ENCODE assay signal across 14 mouse cellular contexts in the genomic region with DNA sequence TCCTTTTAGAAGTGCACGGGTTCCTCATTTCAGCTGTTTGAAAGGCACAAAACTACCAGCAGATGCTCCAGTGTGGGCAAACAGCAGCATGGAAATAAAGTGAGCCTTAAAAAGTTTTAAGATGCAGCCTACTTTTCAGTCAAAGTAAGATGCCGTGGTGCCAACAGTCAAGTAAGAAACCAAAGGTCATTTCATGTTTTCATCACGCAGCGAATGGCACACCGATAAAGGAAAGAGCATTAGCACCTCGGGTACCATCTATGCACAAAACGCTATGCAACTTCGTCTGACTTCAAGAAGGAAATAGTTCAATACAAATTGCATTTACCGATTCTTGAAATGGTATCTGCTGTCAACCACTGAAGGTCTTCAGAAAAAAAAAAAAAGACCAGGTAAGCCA. TPM values are rescaled to one million over a fixed set of nuclear protein-coding genes. Genes with fewer than 3 reads are reported as not detected.
DNase-seq lines count a peak whose midpoint lies in the region; ATAC-seq and TF ChIP-seq lines count a peak whose summit lies in the region.
"Had no signal": no experiment of that assay in that cellular context is flagged by ENCODE, and none has a peak within 500 bp of the region (broad histone marks: within the 10 kb centered on the region; RNA-seq: fewer than 3 reads in every experiment).

No protein-coding gene starts in this region.

- no peak for ATAC-seq in forebrain, embryonic 12.5 days (ENCODE audit: low FRiP score)
- ATAC-seq in forebrain, embryonic 11.5 days (replicated peaks; ENCODE audit: low FRiP score): no peak
- no peak for ATAC-seq in hindbrain, embryonic 15.5 days (ENCODE audit: low FRiP score, low read depth)
- ATAC-seq in midbrain, embryonic 16.5 days: no peak

- no peaks in the 10 kb centered on the region for H3K36me3 ChIP-seq in forebrain, embryonic 12.5 days (replicated peaks)
- no peaks in the 10 kb centered on the region for H3K36me3 ChIP-seq in forebrain, embryonic 11.5 days (ENCODE audit: control insufficient read depth, insufficient read depth, low read length)
- H3K36me3 ChIP-seq in hindbrain, embryonic 15.5 days: no peaks in the 10 kb centered on the region
- H3K36me3 ChIP-seq in midbrain, embryonic 16.5 days (ENCODE audit: control insufficient read depth, insufficient read depth, low read length): no peaks in the 10 kb centered on the region

- TF ChIP-seq POLR2A in cortical plate, adult 2 months (IDR thresholded peaks at IDR 0.05; ENCODE audit: extremely low read depth, insufficient read depth, low read length): no peak

- peak overlapping the region; percentile 66 for H3K4me3 ChIP-seq in forebrain, embryonic 12.5 days (replicated peaks)
- no peak overlapping the region for H3K4me3 ChIP-seq in forebrain, embryonic 11.5 days (ENCODE audit: low read depth, low read length)
- H3K4me3 ChIP-seq in cortical plate, adult 2 months (ENCODE audit: insufficient read depth, low read length): peak overlapping the region; percentile 53
- peak overlapping the region; percentile 67 for H3K4me3 ChIP-seq in hindbrain, embryonic 15.5 days
- H3K4me3 ChIP-seq in midbrain, embryonic 16.5 days (ENCODE audit: low read depth, low read length): peak overlapping the region; percentile 90
- H3K4me3 ChIP-seq: erythroblast, embryonic 14.5 days had no signal

- H3K9me3 ChIP-seq in forebrain, embryonic 12.5 days: no peaks in the 10 kb centered on the region
- no peaks in the 10 kb centered on the region for H3K9me3 ChIP-seq in forebrain, embryonic 11.5 days (ENCODE audit: control insufficient read depth, low read length)
- no peaks in the 10 kb centered on the region for H3K9me3 ChIP-seq in hindbrain, embryonic 15.5 days
- no peaks in the 10 kb centered on the region for H3K9me3 ChIP-seq in midbrain, embryonic 16.5 days (replicated peaks; ENCODE audit: control insufficient read depth, low read length, poor library complexity, severe bottlenecking)

- 84% methylated on average over 9 of the region's 9 CpGs for WGBS in forebrain, embryonic 12.5 days
- WGBS in forebrain, embryonic 11.5 days: 89% methylated on average over 9 of the region's 9 CpGs
- 64% methylated on average over 9 of the region's 9 CpGs for WGBS in hindbrain, embryonic 15.5 days
- WGBS in midbrain, embryonic 16.5 days: 59% methylated on average over 9 of the region's 9 CpGs

- peaks cover 4% of the 10 kb centered on the region for H3K4me1 ChIP-seq in forebrain, embryonic 12.5 days
- no peaks in the 10 kb centered on the region for H3K4me1 ChIP-seq in forebrain, embryonic 11.5 days (replicated peaks; ENCODE audit: control insufficient read depth, insufficient read depth, low read length)
- no peaks in the 10 kb centered on the region; the same call in 1 of the 2 replicates for H3K4me1 ChIP-seq in cortical plate, adult 2 months (ENCODE audit: control insufficient read depth, insufficient read depth, low read length)
- peaks cover 23% of the 10 kb centered on the region for H3K4me1 ChIP-seq in hindbrain, embryonic 15.5 days (replicated peaks)
- H3K4me1 ChIP-seq in midbrain, embryonic 16.5 days (ENCODE audit: control insufficient read depth, insufficient read depth, low read length): peaks cover 14% of the 10 kb centered on the region

- no peak for TF ChIP-seq CTCF in cortical plate, adult 2 months (IDR thresholded peaks at IDR 0.05; ENCODE audit: extremely low read depth, insufficient read depth, low read length)

- peaks cover 14% of the 10 kb centered on the region; the same call in 1 of the 2 replicates for H3K27me3 ChIP-seq in forebrain, embryonic 12.5 days
- peaks cover 4% of the 10 kb centered on the region; the same call in 1 of the 2 replicates for H3K27me3 ChIP-seq in forebrain, embryonic 11.5 days (ENCODE audit: control insufficient read depth, insufficient read depth, low read length)
- H3K27me3 ChIP-seq in hindbrain, embryonic 15.5 days: no peaks in the 10 kb centered on the region
- H3K27me3 ChIP-seq in midbrain, embryonic 16.5 days (ENCODE audit: control insufficient read depth, insufficient read depth, low read depth, low read length): no peaks in the 10 kb centered on the region

- no peak overlapping the region for H3K27ac ChIP-seq in forebrain, embryonic 12.5 days
- H3K27ac ChIP-seq in forebrain, embryonic 11.5 days (ENCODE audit: low read depth, low read length): no peak overlapping the region
- no peak overlapping the region for H3K27ac ChIP-seq in cortical plate, adult 2 months (ENCODE audit: insufficient read depth, low read length)
- H3K27ac ChIP-seq in hindbrain, embryonic 15.5 days (replicated peaks): no peak overlapping the region
- H3K27ac ChIP-seq in midbrain, embryonic 16.5 days (ENCODE audit: low read length): no peak overlapping the region

- no peak for DNase-seq in forebrain, embryonic 11.5 days (ENCODE audit: low spot score)
- no peak for DNase-seq in adrenal gland, adult 2 months
- no peak for DNase-seq in thymus, postnatal 4 days
- no peak for DNase-seq in thymus, postnatal 25 days
- DNase-seq: cerebellum, postnatal 14 days; gastrocnemius, postnatal 25 days; thymus, adult 18-20 months had no signal

- H3K4me2 ChIP-seq in forebrain, embryonic 12.5 days: peak overlapping the region; percentile 88
- H3K4me2 ChIP-seq in forebrain, embryonic 11.5 days (ENCODE audit: low read depth, low read length, severe bottlenecking): no peak overlapping the region
- peak overlapping the region; percentile 74 for H3K4me2 ChIP-seq in hindbrain, embryonic 15.5 days
- H3K4me2 ChIP-seq in midbrain, embryonic 16.5 days (ENCODE audit: low read length): peak overlapping the region; percentile 54

- H3K9ac ChIP-seq in forebrain, embryonic 12.5 days: no peak overlapping the region
- H3K9ac ChIP-seq in forebrain, embryonic 11.5 days (ENCODE audit: low read length): no peak overlapping the region
- H3K9ac ChIP-seq in hindbrain, embryonic 15.5 days: peak overlapping the region; percentile 74; the same call in 1 of the 2 replicates
- peak overlapping the region; percentile 33; the same call in 1 of the 2 replicates for H3K9ac ChIP-seq in midbrain, embryonic 16.5 days (ENCODE audit: low read depth, low read length)

RNA-seq across cellular contexts. Expression of gene Gm9767, which starts 1.1 kb away (rescaled TPM):
- polyA plus RNA-seq in forebrain, embryonic 12.5 days (2016; fragmentation: Nextera tagmentation; extraction: Ambion mirVana): 0.28 and 0.78 TPM in 2 replicates
- polyA plus RNA-seq in forebrain, embryonic 11.5 days (2014; fragmentation: Nextera tagmentation; extraction: Ambion mirVana): 0.40 and 0.69 TPM in 2 replicates
- polyA plus RNA-seq in cortical plate, adult 2 months (2012; rRNA removed): 0.33 and 0.51 TPM in 2 replicates
- polyA plus RNA-seq in hindbrain, embryonic 15.5 days (2015; fragmentation: Nextera tagmentation; extraction: Ambion mirVana): 1.7 and 2.4 TPM in 2 replicates
- polyA plus RNA-seq in midbrain, embryonic 16.5 days (2015; fragmentation: Nextera tagmentation; extraction: Ambion mirVana): 1.2 and 2.3 TPM in 2 replicates
- under 1 TPM; 0.40 to 0.97 TPM for total RNA-seq in adrenal gland, adult 2 months (2021)
- polyA plus RNA-seq in adrenal gland, adult 2 months (2012; rRNA removed): 0.75 and 2.1 TPM in 2 replicates
- total RNA-seq: gastrocnemius, postnatal 25 days; liver, adult 2 months had no signal
- polyA plus RNA-seq: erythroblast, embryonic 14.5 days; heart, embryonic 16.5 days; liver, adult 2 months had no signal

RNA-seq across cellular contexts. Expression of gene Tmem200a, which starts 1.9 kb away (rescaled TPM):
- polyA plus RNA-seq in forebrain, embryonic 12.5 days (2016; fragmentation: Nextera tagmentation; extraction: Ambion mirVana): 19.5 and 25.5 TPM in 2 replicates
- 12.8 and 13.7 TPM in 2 replicates for polyA plus RNA-seq in forebrain, embryonic 11.5 days (2014; fragmentation: Nextera tagmentation; extraction: Ambion mirVana)
- 8.7 and 8.9 TPM in 2 replicates for polyA plus RNA-seq in cortical plate, adult 2 months (2012; rRNA removed)
- polyA plus RNA-seq in hindbrain, embryonic 15.5 days (2015; fragmentation: Nextera tagmentation; extraction: Ambion mirVana): 21.6 and 28.2 TPM in 2 replicates
- polyA plus RNA-seq in midbrain, embryonic 16.5 days (2015; fragmentation: Nextera tagmentation; extraction: Ambion mirVana): 34.3 and 35.2 TPM in 2 replicates
- 100 to 1,000 TPM in 1 of 2 experiments, 10 to 100 TPM in 1; 33.2 to 133 TPM for total RNA-seq in adrenal gland, adult 2 months (2021)
- polyA plus RNA-seq in adrenal gland, adult 2 months (2012; rRNA removed): 27.2 and 28.8 TPM in 2 replicates
- total RNA-seq: liver, adult 2 months had no signal
- polyA plus RNA-seq: erythroblast, embryonic 14.5 days; liver, adult 2 months had no signal

Comparison
In these comparisons a context has a peak if more than half of its experiments do, and no peak if none do; other contexts are left out.
1. H3K9ac ChIP-seq: peak in hindbrain, embryonic 15.5 days (single experiment) and midbrain, embryonic 16.5 days (single experiment); none in forebrain, embryonic 12.5 days (single experiment) and forebrain, embryonic 11.5 days (single experiment).